Mouse (Mus musculus): ENCODE results near the gene Rpl18a.

- TF ChIP-seq CTCF (IDR thresholded peaks at IDR 0.05; ENCODE audit: extremely low read depth, insufficient read depth, low read length) (no peak), POLR2A (IDR thresholded peaks at IDR 0.05; ENCODE audit: extremely low read depth, insufficient read depth, low read length) (no peak)
These were observed 22.8 kb downstream of the Rpl18a start for GRCm38 (mm10) chr8:70874441-70874840.

All from cortical plate, adult 2 months (tissue).